Mouse (Mus musculus): Measurements from ENCODE around the gene Zbtb9.
A peak's percentile ranks its signal among the peaks of the same experiment; 100 is the strongest.

Gene Zbtb9

DNA sequence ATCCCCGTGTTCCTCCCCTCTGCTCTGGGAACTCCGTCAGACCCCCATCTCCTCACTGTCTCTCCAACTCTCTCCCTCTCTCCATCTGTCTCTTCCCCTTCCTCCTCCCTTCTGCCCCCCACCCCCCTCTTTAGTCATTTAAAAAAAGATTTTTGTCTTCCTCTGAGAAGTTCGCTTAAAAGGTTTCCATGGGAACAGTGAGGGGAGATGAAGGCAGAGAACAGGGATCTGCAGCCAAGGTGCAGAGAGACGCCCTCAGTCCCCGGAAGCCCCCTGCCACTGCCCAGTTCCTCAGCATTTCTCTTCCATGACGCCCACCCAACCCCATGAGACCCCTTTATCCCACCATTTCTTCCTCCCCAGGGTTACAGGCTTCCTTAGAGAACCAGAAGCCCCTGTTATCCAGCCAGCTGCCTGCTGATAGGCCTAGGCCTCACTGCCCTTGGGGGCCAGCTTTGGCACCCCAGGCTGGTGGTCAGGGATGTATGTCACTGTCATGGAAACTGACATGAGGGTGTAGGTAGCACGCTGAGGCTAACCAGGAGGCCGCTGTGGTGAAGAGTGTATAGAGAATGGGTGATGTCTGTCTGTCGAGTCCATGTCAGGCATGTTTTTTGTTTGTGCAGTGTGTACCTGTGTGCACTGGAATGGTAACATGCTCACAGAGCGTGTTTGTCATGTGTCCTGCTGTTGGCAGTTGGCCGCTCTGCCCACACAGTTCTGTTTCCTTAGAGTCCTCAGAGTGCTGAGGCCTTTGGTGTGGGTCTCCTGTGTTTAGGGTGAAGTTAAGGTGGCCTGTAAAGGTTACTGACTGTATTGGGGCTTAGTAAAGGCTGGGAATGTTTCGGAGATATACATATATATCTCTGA is 25.5 kb upstream of the Zbtb9 start:
- no peak for DNase-seq (ENCODE audit: low spot score)

DNA sequence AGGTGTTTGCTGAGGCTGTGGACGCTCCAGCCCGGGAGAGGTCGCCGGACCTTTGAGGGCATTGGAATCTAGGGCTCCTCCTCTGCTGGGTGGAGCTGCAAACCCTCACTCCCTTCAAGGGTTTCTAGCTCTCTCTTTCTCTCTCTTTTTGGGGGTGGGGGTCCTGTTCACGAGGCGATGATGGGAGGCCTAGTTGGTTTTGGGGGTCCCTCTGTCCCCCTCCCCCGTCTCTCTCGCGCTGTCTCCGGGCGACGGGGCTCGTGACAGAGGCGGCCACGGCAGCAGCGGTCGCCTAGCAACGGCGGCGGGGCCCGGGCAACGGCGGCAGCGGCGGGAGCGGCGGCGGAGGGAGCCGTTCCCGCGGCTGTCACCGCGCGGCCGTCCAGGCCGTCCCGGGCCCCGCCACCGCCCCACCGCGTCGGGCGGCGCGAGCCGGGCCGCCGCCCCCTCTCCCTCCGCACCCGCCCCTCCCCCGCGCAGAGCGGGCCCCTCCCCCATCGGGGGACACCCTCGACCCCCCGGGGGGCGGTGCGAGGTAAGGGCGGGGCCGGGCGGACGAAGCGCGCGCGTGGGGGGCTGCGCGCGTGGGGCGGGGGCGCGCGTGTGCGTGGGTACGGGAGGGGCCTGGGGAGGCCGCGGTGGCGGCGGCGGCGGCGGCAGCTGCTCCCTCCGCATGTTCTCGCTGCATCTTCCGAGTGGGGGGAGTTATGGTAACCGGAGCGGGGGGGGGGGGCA is 24.5 kb upstream of the Zbtb9 start:
- DNase-seq (ENCODE audit: low spot score): no peak

DNA sequence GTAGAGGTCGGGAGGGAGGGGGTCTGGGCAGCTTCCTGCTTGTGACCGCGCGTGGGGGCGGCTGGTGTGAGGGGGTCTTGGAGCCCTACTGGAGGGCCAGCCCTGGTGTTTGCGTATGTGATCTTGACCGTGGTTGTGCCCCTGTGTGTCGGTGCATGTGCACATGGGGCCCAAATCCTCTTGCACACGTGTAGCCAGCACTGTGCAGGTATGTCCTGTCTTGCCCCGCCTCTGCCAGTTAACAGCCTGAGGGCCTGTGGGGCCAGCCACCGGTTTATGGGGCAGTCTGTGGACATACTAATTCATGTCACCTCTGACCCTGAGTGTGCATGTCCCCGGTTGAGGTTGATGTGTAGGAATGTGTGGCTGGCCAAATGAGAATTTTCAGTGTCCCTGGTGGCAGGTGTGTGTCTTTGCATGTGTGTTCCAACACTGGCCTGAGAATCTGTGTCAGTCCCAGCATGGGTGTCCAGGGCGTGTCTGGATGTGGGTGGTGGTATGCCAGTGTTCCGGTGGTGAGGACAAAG is 23.9 kb upstream of the Zbtb9 start:
- DNase-seq (ENCODE audit: low spot score): no peak

DNA sequence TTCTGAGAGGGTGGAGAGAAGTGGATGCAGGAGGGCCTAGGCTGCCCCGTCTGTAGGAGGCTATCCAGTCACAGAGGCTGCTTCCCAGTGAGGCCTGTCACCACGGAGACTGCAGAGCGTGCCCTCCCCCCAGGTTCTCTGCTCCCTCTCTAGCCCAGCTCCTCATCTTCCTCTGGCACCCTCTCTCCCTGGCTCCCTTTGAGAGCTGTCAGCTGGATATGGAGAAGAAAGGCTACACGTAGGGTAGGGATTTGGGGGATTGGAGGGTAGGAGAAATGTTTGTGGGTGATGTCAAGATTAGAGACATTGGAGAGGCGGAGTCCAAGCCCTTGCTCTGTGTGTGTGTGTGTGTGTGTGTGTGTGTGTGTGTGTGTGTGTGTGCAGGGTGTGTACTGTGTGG is 23.1 kb upstream of the Zbtb9 start:
- DNase-seq (ENCODE audit: low spot score): no peak

DNA sequence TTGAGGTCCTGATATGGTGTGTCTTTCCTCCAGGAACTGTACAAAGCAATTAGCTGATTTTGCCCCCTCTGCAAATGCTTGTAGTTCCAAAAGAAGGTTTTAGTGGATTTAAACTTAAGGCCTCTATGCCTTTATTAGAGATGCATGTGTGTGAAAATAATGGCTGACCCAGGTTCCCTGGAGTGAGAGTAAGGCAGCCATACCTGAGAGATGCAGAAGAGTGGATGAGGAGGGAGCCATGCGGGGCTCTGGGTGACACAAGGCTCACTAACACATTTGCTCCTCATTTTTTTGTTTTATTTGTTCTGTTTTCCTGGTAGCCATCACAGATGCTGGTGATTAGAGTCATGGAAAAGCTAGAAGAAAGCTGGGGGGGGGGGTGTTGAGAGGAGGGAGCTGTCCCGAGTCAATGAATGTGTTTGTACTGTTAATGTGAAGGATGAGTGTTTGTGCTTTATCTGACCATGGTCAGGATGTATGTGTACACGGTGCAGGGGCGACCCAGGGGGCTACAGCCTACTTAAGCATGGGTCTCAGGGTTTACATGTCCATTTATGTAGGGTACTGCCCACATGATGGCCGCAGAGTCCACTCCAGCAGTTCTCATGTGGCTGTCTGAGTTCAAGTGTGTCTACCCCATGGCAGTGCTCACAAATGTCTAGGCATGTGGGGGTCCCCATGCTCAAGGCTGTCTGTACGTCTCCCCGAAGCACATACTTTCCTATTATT is 22.2 kb upstream of the Zbtb9 start:
- no peak for DNase-seq (ENCODE audit: low spot score)

DNA sequence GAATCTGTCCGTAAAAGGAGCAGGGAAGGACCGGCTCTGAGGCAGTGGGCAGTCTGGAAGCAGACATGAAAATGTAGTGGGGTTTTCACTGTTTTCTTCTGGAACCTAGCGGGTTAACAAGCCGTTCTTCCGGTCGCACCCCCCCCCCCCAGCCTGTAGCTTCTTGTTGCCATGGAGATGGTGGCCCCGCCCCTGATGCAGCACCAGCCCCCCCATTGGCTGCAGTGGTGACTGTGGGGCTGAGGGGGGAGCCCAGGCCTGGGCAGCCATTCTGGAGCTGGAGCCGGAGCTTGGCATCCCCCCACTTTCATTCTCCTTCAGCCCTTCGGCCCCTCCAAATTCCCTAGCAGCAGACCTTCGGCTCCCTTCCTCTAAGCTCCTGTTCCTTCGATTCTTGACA is 21.6 kb upstream of the Zbtb9 start:
- DNase-seq (ENCODE audit: low spot score): peak; percentile 66

DNA sequence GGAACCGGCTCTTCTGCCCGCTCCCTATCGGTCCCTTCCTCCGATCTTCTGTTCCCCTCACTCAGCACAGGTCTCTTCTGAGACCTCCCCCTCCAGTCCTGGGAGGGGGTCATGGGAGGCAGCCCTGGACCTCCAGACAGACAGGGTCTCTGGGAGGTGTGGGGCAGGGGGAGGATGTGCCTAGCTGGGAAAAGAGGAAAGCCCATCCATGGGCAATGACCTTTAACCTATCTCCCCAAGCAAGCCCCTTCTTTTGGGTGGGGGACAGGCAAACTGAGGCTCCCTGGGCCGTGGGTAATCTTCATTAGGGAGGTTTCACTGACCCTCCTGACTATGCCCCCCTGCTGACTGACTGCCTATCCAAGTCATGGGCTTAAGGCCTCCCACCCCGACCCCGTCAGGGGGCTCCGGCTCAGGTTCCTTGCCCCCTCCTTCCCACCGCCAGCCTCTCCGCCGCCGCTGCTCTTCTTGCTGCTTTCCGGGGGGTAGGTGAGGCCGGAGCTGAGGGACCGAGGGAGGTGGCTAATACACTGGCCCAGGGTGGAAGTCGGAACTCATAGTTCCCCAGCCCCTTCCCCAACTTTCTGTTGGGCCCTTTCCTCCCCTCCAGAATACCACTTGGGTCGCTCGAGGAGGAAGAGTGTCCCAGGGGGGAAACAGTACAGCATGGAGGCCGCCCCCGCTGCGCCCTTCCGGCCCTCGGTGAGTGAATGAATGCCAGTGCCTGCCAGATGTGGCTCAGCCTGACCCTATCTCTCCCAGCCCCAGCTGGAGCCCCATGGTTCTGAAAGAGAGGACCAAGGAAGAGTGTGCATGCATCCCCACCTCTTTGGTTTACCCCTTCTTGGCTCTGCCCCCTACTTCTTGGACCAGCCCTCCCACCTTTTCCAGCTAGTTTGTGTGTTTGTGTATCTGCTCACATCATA is 20.8 kb upstream of the Zbtb9 start:
- DNase-seq (ENCODE audit: low spot score): no peak

DNA sequence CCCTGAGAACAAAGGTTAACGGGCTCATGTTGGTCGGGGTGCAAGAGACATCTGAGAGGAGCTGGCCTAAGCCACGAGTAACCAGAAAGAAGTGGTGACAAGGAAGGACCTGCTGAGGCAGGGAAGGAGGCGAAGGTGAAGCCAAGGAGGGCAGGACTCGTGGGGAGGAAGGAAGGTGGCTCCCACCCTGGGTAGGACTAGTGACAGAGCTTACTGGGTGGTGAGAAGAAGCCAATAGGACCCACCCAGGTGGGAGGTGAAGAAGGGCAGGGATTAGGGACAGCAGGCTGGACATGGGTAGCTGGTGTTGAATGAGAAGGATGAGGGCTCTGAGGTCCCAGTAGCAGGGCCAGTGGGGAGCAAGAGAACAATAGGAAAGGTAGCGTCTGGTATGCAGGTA is 19.8 kb upstream of the Zbtb9 start:
- no peak for DNase-seq (ENCODE audit: low spot score)

DNA sequence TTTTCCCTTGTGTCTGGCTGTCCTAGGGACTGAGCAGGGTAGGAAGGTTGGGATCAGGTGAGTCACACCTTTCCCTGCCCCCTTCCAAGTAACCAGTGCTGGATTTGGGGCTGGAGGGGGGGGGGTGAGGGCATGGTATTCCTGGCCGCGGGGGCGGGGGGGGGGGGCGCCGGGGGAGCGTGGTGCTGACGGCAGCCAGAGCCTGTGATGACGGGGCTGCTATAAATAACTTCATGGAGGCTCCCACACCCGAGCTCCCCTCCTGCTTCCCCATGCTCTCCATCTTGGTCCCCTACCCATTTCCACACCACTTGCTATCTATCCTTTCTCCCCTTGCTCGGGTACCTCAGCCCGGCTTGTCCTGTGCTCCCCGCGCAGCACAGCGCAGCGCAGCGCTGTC is 19.2 kb upstream of the Zbtb9 start:
- DNase-seq (ENCODE audit: low spot score): no peak

DNA sequence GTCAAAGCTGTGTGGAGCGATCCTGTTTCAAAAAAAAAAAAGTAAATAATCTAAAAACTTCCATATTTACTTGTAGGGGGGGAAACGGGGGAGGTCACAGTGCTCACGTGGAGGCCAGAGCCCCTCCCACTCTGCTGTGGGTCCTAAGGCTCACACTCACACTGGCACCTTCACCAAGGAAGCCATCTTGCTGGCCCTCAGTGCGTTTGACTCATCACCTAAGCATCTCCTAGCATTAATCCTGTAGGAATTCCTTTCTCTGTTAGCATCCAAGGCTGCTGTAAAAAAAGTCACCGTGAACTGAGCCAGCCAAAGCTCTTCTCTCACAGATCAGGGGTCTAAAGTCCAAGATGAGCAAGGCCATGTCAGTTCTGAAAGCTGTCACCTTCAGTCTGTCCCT is 16.7 kb upstream of the Zbtb9 start:
- no peak for DNase-seq (ENCODE audit: low spot score)

DNA sequence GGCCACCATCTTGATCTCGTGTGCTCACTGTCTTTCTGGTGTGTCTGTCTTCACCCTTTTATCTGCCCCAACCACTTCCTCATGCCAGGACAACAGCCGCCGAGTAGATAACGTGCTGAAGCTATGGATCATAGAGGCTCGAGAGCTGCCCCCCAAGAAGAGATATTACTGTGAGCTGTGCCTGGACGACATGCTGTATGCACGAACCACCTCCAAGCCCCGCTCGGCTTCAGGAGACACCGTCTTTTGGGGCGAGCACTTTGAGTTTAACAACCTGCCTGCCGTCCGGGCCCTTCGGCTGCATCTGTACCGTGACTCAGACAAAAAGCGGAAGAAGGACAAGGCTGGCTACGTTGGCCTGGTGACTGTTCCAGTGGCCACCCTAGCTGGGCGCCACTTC is 16.1 kb upstream of the Zbtb9 start:
- DNase-seq (ENCODE audit: low spot score): no peak

DNA sequence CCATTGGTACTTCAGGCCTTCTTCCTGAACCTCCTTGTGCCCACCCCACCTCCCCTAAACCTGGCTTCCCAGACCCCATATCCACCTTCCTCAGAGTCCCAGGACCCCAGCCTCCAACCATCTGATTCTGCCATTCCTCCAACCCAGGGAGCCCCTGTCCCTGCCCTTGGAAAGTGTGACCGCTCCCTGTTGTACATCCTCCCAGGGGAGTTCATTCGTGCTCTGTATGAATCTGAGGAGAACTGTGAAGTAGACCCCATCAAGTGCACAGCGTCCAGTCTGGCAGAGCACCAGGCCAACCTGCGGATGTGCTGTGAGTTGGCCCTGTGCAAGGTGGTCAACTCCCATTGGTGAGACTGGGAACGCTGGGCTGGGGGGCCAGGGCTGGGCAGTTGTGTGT is 15.1 kb upstream of the Zbtb9 start:
- DNase-seq (ENCODE audit: low spot score): no peak

DNA sequence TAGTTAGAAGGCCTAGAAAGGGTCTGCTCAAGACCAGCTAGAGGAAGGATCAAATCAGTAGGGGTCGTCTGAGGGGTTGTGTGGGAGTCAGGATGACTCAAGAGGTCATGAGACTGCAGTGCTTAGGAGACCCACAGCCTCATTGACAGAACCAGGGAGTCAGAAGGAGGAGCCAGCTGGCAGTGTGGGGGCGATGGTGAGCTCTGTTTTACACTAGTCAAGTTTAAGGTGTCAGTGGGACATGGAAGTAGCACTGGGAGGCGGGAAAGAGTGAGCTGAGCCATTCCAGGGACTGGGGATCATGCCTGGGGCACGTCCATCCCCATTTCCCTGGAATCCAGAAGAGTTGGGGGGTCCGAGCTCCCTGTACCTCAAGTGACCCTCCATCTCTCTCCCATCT is 14.1 kb upstream of the Zbtb9 start:
- DNase-seq (ENCODE audit: low spot score): no peak

DNA sequence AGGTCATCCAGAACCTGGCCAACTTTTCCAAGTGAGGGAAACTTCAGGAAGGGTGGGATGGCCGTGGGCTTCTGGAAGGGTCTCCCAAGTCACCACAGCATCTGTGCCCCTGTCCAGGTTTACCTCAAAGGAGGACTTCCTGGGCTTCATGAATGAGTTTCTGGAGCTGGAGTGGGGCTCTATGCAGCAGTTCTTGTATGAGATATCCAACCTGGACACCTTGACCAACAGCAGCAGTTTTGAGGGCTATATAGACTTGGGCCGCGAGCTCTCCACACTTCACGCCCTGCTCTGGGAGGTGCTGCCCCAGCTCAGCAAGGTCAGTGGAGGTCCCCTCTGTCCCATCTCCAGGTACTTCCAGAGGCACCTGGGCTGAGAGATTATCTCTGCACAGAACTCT is 13.2 kb upstream of the Zbtb9 start:
- DNase-seq (ENCODE audit: low spot score): no peak

DNA sequence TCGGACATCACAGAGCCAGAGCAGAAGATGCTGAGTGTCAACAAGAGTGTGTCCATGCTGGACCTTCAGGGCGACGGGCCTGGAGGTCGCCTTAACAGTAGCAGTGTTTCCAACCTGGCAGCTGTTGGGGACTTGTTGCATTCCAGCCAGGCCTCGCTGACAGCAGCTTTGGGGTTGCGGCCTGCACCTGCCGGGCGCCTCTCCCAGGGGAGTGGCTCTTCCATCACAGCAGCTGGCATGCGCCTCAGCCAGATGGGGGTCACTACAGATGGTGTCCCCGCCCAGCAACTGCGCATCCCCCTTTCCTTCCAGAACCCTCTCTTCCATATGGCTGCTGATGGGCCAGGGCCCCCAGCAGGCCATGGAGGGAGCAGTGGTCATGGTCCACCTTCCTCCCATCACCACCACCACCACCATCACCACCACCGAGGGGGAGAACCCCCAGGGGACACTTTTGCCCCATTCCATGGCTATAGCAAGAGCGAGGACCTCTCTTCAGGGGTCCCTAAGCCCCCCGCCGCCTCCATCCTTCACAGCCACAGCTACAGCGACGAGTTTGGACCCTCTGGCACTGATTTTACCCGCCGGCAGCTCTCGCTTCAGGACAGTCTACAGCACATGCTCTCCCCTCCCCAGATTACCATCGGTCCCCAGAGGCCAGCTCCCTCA is 11.3 kb upstream of the Zbtb9 start:
- DNase-seq (ENCODE audit: low spot score): no peak

DNA sequence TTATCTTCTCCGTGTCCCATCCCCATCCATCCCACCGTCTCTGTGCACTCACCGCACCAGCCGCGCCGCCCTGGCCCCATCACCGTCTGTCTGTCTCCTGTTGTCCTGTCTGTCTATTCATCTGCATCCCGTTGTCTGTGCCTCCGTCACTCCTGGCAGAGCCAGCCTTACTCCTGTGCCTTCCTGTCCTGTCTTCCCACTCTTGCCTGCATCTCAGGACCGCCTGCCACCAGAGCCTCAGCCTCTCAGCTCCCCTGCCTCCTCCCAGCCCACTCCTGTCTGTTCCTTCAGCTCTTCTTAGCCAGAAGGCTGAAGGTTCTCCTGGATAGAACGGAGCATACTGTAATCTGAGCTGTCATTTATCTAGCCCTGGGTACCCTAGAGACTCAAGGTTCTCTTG is 6.0 kb upstream of the Zbtb9 start:
- no peak for DNase-seq (ENCODE audit: low spot score)

DNA sequence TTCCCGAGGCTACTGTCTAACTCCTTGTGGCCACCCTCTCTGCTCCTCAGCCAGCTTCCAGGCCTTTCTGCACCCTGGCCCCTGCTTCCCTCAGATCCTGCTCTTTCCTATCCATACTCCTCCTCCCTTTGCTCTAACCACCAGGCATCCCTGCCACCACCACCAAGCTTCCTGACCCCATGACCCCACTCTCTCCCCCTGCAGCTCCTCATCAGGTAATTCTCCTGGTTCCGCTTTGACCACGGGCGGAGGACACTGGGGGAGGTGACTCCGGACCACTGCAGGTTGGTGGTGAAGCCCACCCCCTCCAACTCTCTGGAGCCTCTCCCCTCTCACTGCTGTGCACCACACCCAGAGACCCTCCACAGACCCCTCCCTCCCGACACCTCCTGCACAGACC is 5.5 kb upstream of the Zbtb9 start:
- DNase-seq (ENCODE audit: low spot score): no peak

DNA sequence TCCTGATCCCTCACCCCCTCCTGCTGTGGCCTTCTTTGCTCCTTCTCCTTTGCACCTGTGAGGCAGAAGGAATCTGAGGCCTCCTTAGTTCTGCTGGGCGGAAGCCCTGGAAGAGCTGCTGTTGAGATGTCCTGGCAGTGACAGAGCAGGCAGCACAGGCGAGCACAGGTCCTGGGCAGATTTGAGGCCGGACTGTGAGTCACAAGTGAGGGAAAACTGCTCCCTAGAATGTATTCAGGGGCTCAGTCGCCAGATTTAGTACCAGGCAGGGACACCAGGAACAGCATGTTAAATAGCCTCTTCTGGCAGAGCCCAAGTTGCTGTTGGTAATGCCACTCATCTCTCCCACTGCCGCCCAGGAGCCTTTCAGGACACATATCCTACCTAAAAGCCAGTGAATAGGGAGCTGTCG is 4.8 kb upstream of the Zbtb9 start:
- no peak for DNase-seq (ENCODE audit: low spot score)

DNA sequence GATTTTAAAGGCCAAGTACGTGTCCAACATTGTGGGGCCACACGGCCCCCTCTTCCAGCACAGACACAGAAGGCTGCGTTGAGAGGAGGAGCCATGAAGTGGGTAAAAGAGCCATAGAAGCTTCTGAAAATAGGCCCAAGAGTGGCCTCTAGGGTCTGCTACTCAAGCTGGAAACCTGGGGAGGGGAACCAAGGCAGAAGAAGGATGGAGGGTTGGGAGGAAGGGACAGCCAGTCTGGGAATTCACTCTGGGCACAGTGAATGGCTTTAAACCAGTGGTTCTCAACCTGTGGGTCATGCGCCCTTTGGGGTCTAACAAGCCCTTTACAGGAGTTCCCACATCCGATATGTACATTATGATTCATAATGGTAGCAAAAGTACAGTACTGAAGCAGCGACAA is 3.7 kb upstream of the Zbtb9 start:
- DNase-seq (ENCODE audit: low spot score): no peak

DNA sequence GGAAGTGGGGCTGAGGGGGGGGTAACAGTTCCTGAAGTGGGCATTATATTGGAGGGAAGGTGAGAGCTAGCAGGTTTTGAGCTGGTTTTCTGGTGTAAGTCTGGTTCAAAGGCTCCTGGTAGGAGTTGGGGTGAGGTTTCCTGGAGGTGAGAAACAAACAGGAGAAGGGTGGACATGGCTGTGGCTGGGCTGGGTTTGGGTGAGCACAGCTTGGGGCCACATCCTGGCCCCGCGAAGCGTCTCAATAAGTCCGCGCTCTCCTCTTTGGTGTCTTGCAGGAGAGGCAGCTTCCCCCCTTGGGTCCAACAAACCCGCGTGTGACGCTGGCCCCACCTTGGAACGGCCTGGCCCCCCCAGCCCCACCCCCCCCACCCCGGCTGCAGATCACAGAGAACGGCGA is 2.7 kb upstream of the Zbtb9 start:
- no peak for DNase-seq (ENCODE audit: low spot score)

DNA sequence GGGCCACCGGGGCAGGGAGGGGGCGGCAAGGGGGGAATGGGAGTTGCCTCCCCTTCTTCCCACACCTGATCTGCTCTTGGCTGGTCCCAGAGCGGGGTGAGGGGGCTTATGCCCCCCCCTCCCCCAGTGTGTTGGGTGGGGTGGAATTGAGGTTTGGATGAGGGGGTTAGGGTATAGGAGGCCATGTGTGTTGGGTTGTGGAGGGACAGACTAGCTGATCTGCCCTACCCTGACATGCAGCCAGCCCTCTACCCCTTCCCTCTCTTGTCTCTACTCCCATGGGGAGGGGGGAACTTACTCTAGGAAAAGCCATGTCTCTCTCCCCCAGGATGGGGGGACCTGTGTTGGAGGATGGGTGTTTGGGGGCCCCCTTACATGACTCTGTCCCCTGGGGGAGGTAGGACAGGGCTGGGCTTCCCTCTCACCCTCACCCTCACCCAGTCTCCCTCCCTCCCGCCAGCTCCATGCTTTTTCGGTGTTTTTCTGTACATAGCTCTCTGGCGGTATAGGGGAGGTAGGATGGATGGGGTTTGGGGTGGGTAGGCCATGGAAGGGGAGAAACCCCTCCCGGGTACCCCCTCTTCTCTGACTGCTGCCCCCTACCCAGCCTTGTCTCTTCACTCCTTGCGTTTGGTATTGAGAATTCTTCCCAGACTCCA is 1.6 kb upstream of the Zbtb9 start:
- no peak for DNase-seq (ENCODE audit: low spot score)

Data from lung, postnatal 25 days (tissue).